Mouse (Mus musculus): ENCODE measurements around the gene Fam45a. TPM values are rescaled to one million over a fixed set of nuclear protein-coding genes. Genes with fewer than 3 reads are reported as not detected.

The Fam45a gene
- polyA plus RNA-seq (2014; fragmentation: Illumina TruSeq; extraction: RNeasy Lipid Tissue Mini Kit (QIAGEN cat#74804)), result 84.0 TPM

DNA sequence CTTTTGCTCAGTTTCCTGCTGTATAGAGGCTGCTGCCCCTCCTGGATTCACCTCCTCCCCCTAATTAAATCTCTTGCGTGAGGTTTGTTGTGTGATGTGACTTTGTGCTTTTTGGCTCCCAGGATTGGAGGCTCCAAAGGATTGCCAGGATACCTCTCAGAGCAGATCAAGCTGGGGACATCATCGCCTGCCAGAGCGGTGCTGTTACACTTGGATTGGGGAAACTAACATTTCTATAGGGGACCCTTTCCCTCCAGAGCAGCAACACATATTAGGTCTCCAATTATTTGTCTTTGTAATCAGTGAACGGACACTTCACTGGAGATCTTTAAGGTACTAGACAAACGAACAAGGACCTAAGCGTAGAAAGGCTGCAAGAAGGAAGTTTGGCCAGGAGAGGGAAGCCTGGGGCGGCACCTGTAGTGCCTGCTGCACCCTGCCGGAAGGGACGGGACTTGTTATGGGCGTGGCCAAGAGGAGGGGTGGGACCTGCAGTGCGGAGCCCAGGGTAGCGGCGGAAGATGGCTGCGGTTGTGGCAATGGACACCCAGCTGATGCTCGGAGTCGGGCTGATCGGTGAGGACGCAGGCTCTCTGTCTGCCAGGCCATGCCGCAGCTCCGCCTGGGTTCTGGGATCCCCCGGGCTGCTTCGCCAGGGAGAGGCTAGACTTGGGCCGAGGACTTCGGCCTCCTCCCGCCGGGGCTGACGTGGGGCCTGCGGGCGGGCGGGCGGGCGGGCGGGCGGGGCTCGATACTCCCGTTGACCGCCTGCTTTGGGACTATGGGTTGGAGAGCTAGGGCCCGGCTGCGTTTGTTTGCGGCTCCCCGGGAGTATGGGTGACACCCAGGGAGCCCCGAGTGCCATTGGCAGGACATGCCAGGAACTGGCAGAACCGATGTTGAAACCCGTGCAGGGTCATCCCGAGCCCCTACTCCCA is at the start of gene Fam45a:
Gene Fam45a, plus strand, starts transcription at position 488 of the 938 bp plus-strand sequence.

DNA sequence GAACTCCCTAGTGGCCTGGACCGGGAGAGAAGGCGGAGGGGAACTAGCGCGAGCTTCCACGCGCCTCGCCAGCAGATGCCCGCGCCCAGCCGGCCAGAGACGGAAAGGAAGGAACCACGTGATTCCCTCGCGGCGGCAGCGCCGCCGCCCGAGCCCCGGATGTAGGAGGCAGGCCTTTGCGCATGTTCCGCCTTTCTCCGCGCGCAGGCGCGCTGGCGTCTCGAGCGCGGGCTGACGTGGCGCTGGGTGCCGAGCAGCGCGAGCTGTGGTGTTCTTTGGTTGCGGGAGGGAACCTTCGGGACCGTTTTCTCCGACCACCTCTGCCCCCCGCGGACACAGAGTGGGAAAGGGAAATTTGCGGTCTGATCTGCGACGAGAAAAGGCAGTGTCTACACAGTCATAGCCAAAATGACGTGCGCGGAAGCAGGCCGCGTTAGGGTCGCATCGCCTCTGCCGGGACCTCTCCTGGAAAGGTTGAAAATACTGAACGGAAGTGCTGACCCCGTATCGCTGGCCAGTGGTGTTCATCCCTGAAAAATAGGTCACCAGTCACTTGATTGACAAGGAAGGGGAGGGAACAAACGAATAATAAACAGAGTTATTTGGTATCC is 20.7 kb upstream of the Fam45a start, which contains the start of gene Eif3a:
Gene Eif3a, minus strand, starts transcription at position 108 of the 611 bp plus-strand sequence.

GRCm38 (mm10) chr19:60860868-60861700 is 49.7 kb downstream of the Fam45a start, which contains the start of gene Sfxn4:
Gene Sfxn4, minus strand, starts transcription at chr19:60861479.

DNA sequence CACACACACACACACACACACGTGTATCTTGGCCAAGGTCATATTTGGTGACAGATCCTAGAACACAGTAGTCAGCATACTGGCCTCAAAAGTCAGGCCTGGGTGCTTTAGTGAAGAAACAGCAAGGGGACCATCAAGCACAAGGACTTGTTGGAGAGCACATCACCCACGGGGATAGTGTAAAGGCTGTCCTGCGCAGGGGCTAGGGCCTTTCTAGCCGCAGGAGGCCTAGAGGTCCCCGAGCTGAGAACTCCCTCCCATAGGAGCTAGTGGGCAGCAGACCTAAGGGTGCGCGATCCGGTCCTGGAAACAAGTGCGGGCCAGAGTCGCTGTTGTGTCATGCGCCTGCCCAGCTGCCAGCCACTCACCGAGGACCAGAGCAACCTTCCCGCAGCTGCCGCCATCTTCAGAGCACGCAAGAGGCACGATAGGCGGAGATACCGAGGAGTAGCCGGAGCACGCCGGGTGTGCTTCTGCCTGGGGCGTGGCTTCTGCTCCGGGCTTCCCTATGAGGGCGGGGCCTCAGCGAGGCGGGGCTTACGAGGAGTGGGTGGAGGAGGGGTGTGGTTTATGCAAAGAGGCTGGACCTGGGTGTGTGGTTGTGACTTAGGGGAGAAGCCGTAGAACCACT is 62.8 kb downstream of the Fam45a start, which contains the start of gene Prdx3:
Gene Prdx3, minus strand, starts transcription at position 493 of the 631 bp plus-strand sequence.

Other genes starting within 250 kb of the Fam45a start
- gene Cacul1, start 230.6 kb upstream of the Fam45a start, polyA plus RNA-seq (2014; fragmentation: Illumina TruSeq; extraction: RNeasy Lipid Tissue Mini Kit (QIAGEN cat#74804)), result 92.0 TPM
- 7.2 TPM for gene Nanos1, start 55.6 kb upstream of the Fam45a start, polyA plus RNA-seq (2014; fragmentation: Illumina TruSeq; extraction: RNeasy Lipid Tissue Mini Kit (QIAGEN cat#74804))
- gene Eif3a, start 20.9 kb upstream of the Fam45a start, polyA plus RNA-seq (2014; fragmentation: Illumina TruSeq; extraction: RNeasy Lipid Tissue Mini Kit (QIAGEN cat#74804)), result 332 TPM
- gene Sfxn4, start 49.9 kb downstream of the Fam45a start, polyA plus RNA-seq (2014; fragmentation: Illumina TruSeq; extraction: RNeasy Lipid Tissue Mini Kit (QIAGEN cat#74804)), result 9.6 TPM
- gene Prdx3, start 63.0 kb downstream of the Fam45a start, polyA plus RNA-seq (2014; fragmentation: Illumina TruSeq; extraction: RNeasy Lipid Tissue Mini Kit (QIAGEN cat#74804)), result 210 TPM
- 18.6 TPM for gene Grk5, start 78.2 kb downstream of the Fam45a start, polyA plus RNA-seq (2014; fragmentation: Illumina TruSeq; extraction: RNeasy Lipid Tissue Mini Kit (QIAGEN cat#74804))